In genomic region chr5:97602176-97602575, GRCm38 (mm10) we compare ENCODE assay signal across 8 mouse cellular contexts.
A peak's percentile ranks its signal among the peaks of the same experiment; 100 is the strongest.
DNase-seq lines count a peak whose midpoint lies in the region.
"Had no signal": no experiment of that assay in that cellular context is flagged by ENCODE, and none has a peak within 500 bp of the region (broad histone marks: within the 10 kb centered on the region; RNA-seq: fewer than 3 reads in every experiment).

No protein-coding gene starts in this region.

- DNase-seq in ovary, postnatal 36 days (ENCODE audit: low spot score) = peak; percentile 10
- no peak for DNase-seq in ovary, postnatal 10 days (ENCODE audit: low spot score)
- peak; percentile 57 for DNase-seq in gastrocnemius, adult 18-20 months (ENCODE audit: low spot score)
- DNase-seq in lung, adult 18-20 months = peak; percentile 39 to 48
- DNase-seq in testis, postnatal 10 days (ENCODE audit: low spot score) = peak; percentile 52
- DNase-seq in left cerebral cortex, adult 11 months (ENCODE audit: low spot score) = no peak
- DNase-seq in thymus, postnatal 14 days = no peak
- DNase-seq: thymus, postnatal 25 days had no signal

Comparison
In these comparisons a context has a peak if more than half of its experiments do, and no peak if none do; other contexts are left out.
1. DNase-seq: peak in ovary, postnatal 36 days (single experiment), gastrocnemius, adult 18-20 months (single experiment), lung, adult 18-20 months (2 of 2) and testis, postnatal 10 days (single experiment); none in ovary, postnatal 10 days (single experiment), left cerebral cortex, adult 11 months (single experiment) and thymus, postnatal 14 days (single experiment).